Mouse (Mus musculus) layer of hippocampus, adult 8-10 months (tissue): Measurements from ENCODE around the gene Mcm9. TPM values are rescaled to one million over a fixed set of nuclear protein-coding genes. Genes with fewer than 3 reads are reported as not detected.

Experiments
- DNase-seq, 2 experiments: peaks; one replicate each; pipeline ENCODE4 v3.0.0; 2022; ENCODE audit warnings: low spot score in 2 of 2
- total RNA-seq, 4 experiments: library from RNA; stranded (reverse); gene quantifications; 2 replicates each; pipeline ENCODE4 v1.2.4; 2022

The Mcm9 gene
- total RNA-seq, 4 experiments from 2014 or later, result 4.6 to 8.9 (median 6.5) TPM

GRCm38 (mm10) chr10:53580621-53581081 lies 49.6 kb downstream of the Mcm9 start:
- peak; percentile 33 to 50 for DNase-seq

- no peak for DNase-seq
Measured at GRCm38 (mm10) chr10:53580137-53580536, 50.1 kb downstream of the Mcm9 start.

GRCm38 (mm10) chr10:53568531-53568930 lies 61.7 kb downstream of the Mcm9 start:
- DNase-seq, result no peak

GRCm38 (mm10) chr10:53565538-53565937 lies 64.7 kb downstream of the Mcm9 start:
- DNase-seq, result no peak

GRCm38 (mm10) chr10:53562001-53562400 lies 68.2 kb downstream of the Mcm9 start:
- DNase-seq, result no peak

- DNase-seq, result no peak
Measured at GRCm38 (mm10) chr10:53537596-53537995, 92.6 kb downstream of the Mcm9 start.

- no peak for DNase-seq
Measured at GRCm38 (mm10) chr10:53532297-53532696, 97.9 kb downstream of the Mcm9 start.

GRCm38 (mm10) chr10:53527838-53528773 lies 102.1 kb downstream of the Mcm9 start:
- DNase-seq, result peak; percentile 60 to 72

- DNase-seq, result no peak
Measured at GRCm38 (mm10) chr10:53527344-53527743, 102.9 kb downstream of the Mcm9 start.

GRCm38 (mm10) chr10:53526350-53526749 lies 103.9 kb downstream of the Mcm9 start:
- DNase-seq, result no peak

GRCm38 (mm10) chr10:53525265-53525976 lies 104.8 kb downstream of the Mcm9 start:
- no peak for DNase-seq

- no peak for DNase-seq
Measured at GRCm38 (mm10) chr10:53519068-53519954, 110.9 kb downstream of the Mcm9 start.

GRCm38 (mm10) chr10:53518599-53518913 lies 111.7 kb downstream of the Mcm9 start:
- DNase-seq, result no peak

- no peak for DNase-seq
Measured at GRCm38 (mm10) chr10:53517770-53518598, 112.3 kb downstream of the Mcm9 start.

- no peak for DNase-seq
Measured at GRCm38 (mm10) chr10:53512491-53512890, 117.7 kb downstream of the Mcm9 start.

- peak; percentile 51 to 71 for DNase-seq
Measured at GRCm38 (mm10) chr10:53509158-53509773, 121.0 kb downstream of the Mcm9 start.

GRCm38 (mm10) chr10:53508676-53509075 lies 121.6 kb downstream of the Mcm9 start:
- no peak for DNase-seq

GRCm38 (mm10) chr10:53505526-53505925 lies 124.7 kb downstream of the Mcm9 start:
- DNase-seq, result no peak

GRCm38 (mm10) chr10:53505069-53505468 lies 125.2 kb downstream of the Mcm9 start:
- no peak for DNase-seq
